Mouse (Mus musculus) forebrain, embryonic 10.5 days (tissue): ENCODE measurements around the gene Clybl. TPM values are rescaled to one million over a fixed set of nuclear protein-coding genes. Genes with fewer than 3 reads are reported as not detected.
A peak's percentile ranks its signal among the peaks of the same experiment; 100 is the strongest.

ENCODE experiments used
- DNase-seq: peaks from one replicate; pipeline ENCODE4 v3.0.0-alpha.2; 2017; ENCODE audit warnings: low spot score; ENCODE audit errors: extremely low spot score
- H3K27ac ChIP-seq: fragments of 300-500 bp; sonication (generic); 2 replicates; pipeline ENCODE4 v1.5.1; 2016; ENCODE audit warnings: mild to moderate bottlenecking
- H3K27me3 ChIP-seq: fragments of 300-500 bp; sonication (generic); 2 replicates; pipeline ENCODE4 v1.6.1; 2016; ENCODE audit warnings: mild to moderate bottlenecking; ENCODE audit not compliant: poor library complexity, severe bottlenecking
- H3K36me3 ChIP-seq: fragments of 300-500 bp; sonication (generic); replicated peaks from 2 replicates; pipeline ENCODE4 v1.6.1; 2016; ENCODE audit warnings: mild to moderate bottlenecking, moderate library complexity
- H3K4me1 ChIP-seq: fragments of 300-500 bp; sonication (generic); 2 replicates; pipeline ENCODE4 v1.6.1; 2016
- H3K4me3 ChIP-seq: fragments of 300-500 bp; sonication (generic); 2 replicates; pipeline ENCODE4 v1.5.1; 2016; ENCODE audit warnings: mild to moderate bottlenecking, moderate library complexity
- H3K9me3 ChIP-seq: fragments of 300-500 bp; sonication (generic); 2 replicates; pipeline ENCODE4 v1.6.1; 2016; ENCODE audit warnings: mild to moderate bottlenecking, moderate library complexity
- WGBS: fragments of 180-500 bp; shearing (Covaris S2); methylation state at CpG from one replicate; pipeline ENCODE4 v1.1.7; 2016; 5-methylcytosine and 5-hydroxymethylcytosine counted together
- polyA plus RNA-seq: library from polyadenylated mRNA; unstranded; fragments of >200 nt; fragmentation: Nextera tagmentation; extraction: Ambion mirVana; gene quantifications from 2 replicates; pipeline ENCODE4 v1.2.1, GENCODE M21; 2016

Gene Clybl
- polyA plus RNA-seq, 1 experiment from 2014 or later: 35.3 TPM

DNA sequence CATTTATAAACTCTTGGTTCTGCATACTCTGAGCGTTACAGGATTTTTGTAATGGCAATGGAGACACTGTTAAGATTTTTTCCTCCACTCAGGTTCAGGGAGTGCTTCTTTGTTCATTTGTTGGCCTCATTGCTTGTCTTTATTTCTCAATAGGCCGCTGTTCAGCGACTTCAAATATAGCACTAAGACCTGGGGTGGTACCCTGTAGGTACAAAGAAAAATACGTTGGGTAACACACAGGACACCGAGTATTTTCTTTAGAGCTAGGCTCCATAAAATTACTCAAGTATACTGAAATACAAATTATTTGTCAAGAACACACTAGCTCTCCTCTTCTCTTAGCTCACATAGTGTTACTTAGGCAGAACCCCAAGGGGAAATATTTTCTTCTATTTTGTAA, 48.5 kb downstream of the Clybl start:
- DNase-seq: no peak
- H3K4me1 ChIP-seq: peaks cover 66% of the 10 kb centered on the region
- H3K36me3 ChIP-seq: no peaks in the 10 kb centered on the region
- peak overlapping the region; percentile 76 for H3K27ac ChIP-seq
- H3K9me3 ChIP-seq: no peaks in the 10 kb centered on the region
- WGBS: 44% methylated on average over 5 of the region's 5 CpGs
- no peak overlapping the region for H3K4me3 ChIP-seq
- peaks cover 42% of the 10 kb centered on the region for H3K27me3 ChIP-seq

GRCm38 (mm10) chr14:122230621-122231025, 49.1 kb downstream of the Clybl start:
- Histone ChIP-seq H3K27me3 (peaks cover 36% of the 10 kb centered on the region), H3K9me3 (no peaks in the 10 kb centered on the region), H3K36me3 (no peaks in the 10 kb centered on the region), H3K4me3 (peak overlapping the region; percentile 11; the same call in 1 of the 2 replicates), H3K27ac (peak overlapping the region; percentile 76), H3K4me1 (peaks cover 60% of the 10 kb centered on the region)
- WGBS: 23% methylated on average over 14 of the region's 14 CpGs
- DNase-seq: peak; percentile 34

GRCm38 (mm10) chr14:122231073-122231472, 49.6 kb downstream of the Clybl start:
- no peaks in the 10 kb centered on the region for H3K36me3 ChIP-seq
- 58% methylated on average over 10 of the region's 10 CpGs for WGBS
- H3K9me3 ChIP-seq: no peaks in the 10 kb centered on the region
- peaks cover 56% of the 10 kb centered on the region for H3K4me1 ChIP-seq
- H3K27me3 ChIP-seq: peaks cover 33% of the 10 kb centered on the region
- DNase-seq: no peak
- peak overlapping the region; percentile 11; the same call in 1 of the 2 replicates for H3K4me3 ChIP-seq
- peak overlapping the region; percentile 76 for H3K27ac ChIP-seq

DNA sequence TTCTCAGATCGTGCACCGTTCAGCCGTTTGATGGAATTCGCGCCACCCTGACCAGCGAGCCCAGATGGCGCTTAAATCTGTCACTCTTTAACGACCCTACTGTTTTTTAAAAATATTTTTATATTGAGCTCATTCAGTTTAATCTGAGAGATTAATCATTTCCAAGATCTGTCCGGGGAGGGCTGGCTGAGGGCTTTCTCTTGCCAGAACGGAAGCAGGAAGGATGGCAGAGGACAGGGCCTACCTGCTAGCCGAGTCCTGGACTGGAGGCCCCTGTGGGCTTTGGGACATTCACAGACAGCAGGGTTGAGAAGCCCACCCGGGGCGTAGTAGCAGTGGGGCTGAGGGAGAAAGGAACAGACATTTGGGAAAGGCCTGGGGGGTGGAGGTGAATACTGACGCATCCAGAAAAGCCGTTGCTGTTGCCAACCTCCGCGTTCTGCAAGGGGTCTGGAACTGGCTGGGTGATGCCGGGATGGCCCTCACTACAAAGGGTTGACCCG, 51.8 kb downstream of the Clybl start:
- WGBS: 91% methylated on average over 19 of the region's 19 CpGs
- Histone ChIP-seq H3K4me1 (peaks cover 34% of the 10 kb centered on the region), H3K27ac (no peak overlapping the region), H3K9me3 (no peaks in the 10 kb centered on the region), H3K27me3 (peaks cover 16% of the 10 kb centered on the region), H3K4me3 (no peak overlapping the region), H3K36me3 (no peaks in the 10 kb centered on the region)
- no peak for DNase-seq

GRCm38 (mm10) chr14:122243874-122244273, 62.4 kb downstream of the Clybl start:
- Histone ChIP-seq H3K27ac (no peak overlapping the region), H3K9me3 (no peaks in the 10 kb centered on the region)
- 100% methylated on average over 1 of the region's 1 CpGs for WGBS

DNA sequence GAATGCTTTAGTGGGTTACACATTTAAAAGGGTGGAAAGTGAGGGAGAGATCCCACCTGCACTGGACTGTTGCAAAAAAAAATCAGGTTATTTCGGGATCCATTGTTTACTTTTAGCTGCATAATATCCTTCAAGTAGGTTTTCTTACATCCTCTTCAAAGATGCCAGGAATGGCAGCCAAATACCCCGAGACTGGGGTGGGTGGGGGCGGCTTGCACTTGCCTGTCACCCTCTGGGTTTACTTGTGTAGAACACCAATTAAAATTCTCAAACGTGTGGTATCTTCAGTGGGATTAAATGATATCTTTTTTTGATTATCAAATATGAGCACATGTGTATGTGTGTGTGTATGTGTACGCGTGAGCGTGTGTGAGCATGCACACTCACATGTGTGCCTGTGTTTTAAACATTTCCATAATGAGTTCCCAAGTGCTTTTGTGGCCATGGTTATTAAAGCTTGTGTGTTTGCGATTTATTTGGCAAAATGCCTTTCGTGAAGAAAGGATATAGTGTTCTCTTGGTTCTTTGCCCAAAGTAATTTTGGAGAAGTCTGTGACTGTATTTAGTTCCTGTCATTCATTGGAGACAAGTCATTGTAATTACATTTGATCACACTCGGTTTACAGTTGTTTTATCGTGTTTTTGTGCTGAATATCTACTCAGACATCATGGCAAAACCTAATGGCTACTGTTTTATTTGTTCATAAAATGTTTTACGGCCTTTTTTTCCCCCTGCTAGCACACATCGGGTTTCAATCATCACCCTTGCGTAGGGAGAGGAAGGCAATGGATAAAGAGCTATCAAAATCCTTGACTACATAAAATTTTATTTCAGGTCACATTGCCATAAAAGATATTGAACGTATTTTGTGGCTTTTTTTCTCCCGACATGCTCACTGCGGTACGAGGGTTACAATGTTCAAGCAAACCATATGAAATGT, 65.7 kb downstream of the Clybl start:
- WGBS: 92% methylated on average over 18 of the region's 18 CpGs
- H3K27ac ChIP-seq: no peak overlapping the region
- no peak for DNase-seq
- peaks cover 6% of the 10 kb centered on the region; the same call in 1 of the 2 replicates for H3K4me1 ChIP-seq
- H3K27me3 ChIP-seq: peaks cover 23% of the 10 kb centered on the region; the same call in 1 of the 2 replicates
- no peaks in the 10 kb centered on the region for H3K9me3 ChIP-seq
- H3K4me3 ChIP-seq: no peak overlapping the region
- no peaks in the 10 kb centered on the region for H3K36me3 ChIP-seq

More at GRCm38 (mm10) chr14:122243874-122244273, 62.4 kb downstream of the Clybl start:
- DNase-seq: no peak
- no peak overlapping the region for H3K4me3 ChIP-seq
- peaks cover 6% of the 10 kb centered on the region; the same call in 1 of the 2 replicates for H3K27me3 ChIP-seq
- H3K4me1 ChIP-seq: peaks cover 6% of the 10 kb centered on the region; the same call in 1 of the 2 replicates
- H3K36me3 ChIP-seq: no peaks in the 10 kb centered on the region

GRCm38 (mm10) chr14:122249123-122249522, 67.6 kb downstream of the Clybl start:
- WGBS: 83% methylated on average over 3 of the region's 3 CpGs
- no peaks in the 10 kb centered on the region for H3K9me3 ChIP-seq

DNA sequence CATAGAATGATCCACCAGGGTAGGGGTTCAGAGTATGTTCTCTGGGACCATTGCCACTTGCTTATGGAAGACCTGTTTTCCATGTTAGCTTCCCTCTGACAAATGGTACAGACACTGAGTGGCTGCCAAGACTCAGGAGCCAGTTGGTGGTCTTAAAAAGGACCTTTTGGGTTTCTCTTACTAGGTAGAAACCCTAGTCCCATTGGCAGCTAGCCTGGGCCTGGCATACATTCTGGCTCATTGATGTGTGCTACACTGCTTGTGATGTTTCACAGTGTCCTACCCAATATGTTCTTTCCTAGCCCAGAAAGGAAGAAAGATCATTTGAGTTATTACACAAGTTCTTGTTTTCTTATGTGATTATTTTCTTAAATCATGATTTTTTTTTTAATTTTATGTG, 69.8 kb downstream of the Clybl start:
- no peak for DNase-seq
- Histone ChIP-seq H3K4me3 (no peak overlapping the region), H3K9me3 (no peaks in the 10 kb centered on the region), H3K36me3 (no peaks in the 10 kb centered on the region), H3K4me1 (peaks cover 19% of the 10 kb centered on the region), H3K27ac (no peak overlapping the region), H3K27me3 (peaks cover 46% of the 10 kb centered on the region)

More at GRCm38 (mm10) chr14:122249123-122249522, 67.6 kb downstream of the Clybl start:
- no peak overlapping the region for H3K27ac ChIP-seq
- H3K4me1 ChIP-seq: peaks cover 6% of the 10 kb centered on the region; the same call in 1 of the 2 replicates
- H3K27me3 ChIP-seq: peaks cover 33% of the 10 kb centered on the region
- no peaks in the 10 kb centered on the region for H3K36me3 ChIP-seq
- H3K4me3 ChIP-seq: no peak overlapping the region
- no peak for DNase-seq

DNA sequence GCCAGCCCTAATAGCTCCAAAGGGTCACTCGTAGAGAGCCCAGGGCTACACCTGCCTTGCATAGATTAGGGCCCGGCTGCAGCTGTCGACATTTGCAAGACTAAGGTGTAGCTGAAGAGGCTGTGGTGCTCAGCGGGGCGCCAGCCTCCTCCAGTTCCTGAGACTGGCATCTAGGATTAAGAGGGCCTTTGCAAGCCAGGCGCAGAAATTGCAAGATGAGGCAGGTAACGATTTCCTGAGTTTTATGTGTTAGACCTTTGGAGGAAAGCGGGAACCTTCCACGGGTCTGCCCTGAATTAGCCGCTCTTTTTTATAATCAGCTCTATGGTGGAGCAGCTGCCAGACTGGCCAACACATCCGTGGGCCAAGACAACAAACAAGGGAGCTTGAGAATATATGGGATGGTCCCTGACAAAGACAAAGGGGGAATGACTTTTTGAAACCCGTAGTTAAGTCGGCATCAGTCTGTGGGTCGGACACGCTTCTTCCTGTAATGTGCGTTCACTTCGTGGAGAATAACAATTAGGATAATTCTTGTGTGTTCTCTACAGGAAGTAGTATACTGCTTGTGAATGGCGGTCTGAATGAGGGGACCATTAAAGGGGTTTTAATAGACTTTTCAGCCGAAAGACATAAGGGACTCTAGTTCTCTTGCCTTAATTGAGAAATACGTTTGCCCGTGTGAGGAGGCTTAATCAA, 74.2 kb downstream of the Clybl start:
- Histone ChIP-seq H3K4me3 (peak overlapping the region; percentile 34), H3K9me3 (no peaks in the 10 kb centered on the region), H3K4me1 (peaks cover 47% of the 10 kb centered on the region), H3K27me3 (peaks cover 62% of the 10 kb centered on the region), H3K27ac (peak overlapping the region; percentile 83), H3K36me3 (no peaks in the 10 kb centered on the region)
- WGBS: 2% methylated on average over 21 of the region's 21 CpGs
- DNase-seq: peak; percentile 40

GRCm38 (mm10) chr14:122256261-122256634, 74.7 kb downstream of the Clybl start:
- Histone ChIP-seq H3K27ac (peak overlapping the region; percentile 83), H3K4me3 (peak overlapping the region; percentile 34), H3K36me3 (no peaks in the 10 kb centered on the region), H3K9me3 (no peaks in the 10 kb centered on the region), H3K27me3 (peaks cover 64% of the 10 kb centered on the region), H3K4me1 (peaks cover 47% of the 10 kb centered on the region)
- peak; percentile 53 for DNase-seq
- WGBS: 7% methylated on average over 8 of the region's 8 CpGs

DNA sequence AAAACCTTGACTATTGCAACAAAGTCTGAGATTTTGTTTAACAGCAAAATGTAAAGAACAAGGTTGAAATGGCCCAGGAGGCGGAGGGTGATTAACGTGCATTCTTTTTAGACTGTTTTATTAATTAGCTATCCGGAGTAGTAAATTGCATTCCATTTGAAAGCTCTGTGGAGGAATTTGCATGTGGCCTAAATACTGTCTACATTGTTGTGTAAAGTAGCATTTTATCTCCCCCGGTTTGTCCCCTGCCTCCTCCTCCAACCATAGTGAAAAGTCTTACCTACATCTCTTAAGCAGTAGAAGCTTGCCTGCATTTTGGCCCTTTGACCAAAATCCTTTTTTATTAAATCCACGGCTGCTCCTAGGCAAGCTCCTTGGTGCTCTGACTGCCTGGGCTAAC, 76.8 kb downstream of the Clybl start:
- no peaks in the 10 kb centered on the region for H3K9me3 ChIP-seq
- WGBS: 20% methylated on average over 5 of the region's 5 CpGs
- no peak overlapping the region for H3K4me3 ChIP-seq
- DNase-seq: no peak
- peaks cover 79% of the 10 kb centered on the region for H3K27me3 ChIP-seq
- no peaks in the 10 kb centered on the region for H3K36me3 ChIP-seq
- peaks cover 55% of the 10 kb centered on the region for H3K4me1 ChIP-seq
- H3K27ac ChIP-seq: no peak overlapping the region

DNA sequence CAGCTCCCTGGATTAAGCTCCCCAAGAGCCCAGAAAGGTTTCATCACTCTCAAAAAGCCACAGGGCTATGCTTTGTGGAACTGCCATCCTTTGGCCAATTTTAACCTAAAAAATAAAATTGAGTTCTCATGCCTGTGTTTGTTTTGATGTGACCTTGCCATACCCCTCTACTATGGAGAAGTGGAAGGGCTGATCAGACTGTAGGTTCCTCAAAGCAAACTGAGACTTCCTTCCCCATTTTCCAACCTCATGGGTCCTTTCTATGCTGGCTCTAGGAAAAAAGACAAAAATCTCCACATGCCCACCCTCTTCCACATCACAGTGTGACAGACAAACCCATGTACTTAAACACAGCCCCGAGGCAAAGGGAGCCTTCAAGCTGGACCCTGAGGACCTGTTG, 79.7 kb downstream of the Clybl start:
- Histone ChIP-seq H3K9me3 (no peaks in the 10 kb centered on the region), H3K4me3 (no peak overlapping the region), H3K4me1 (peaks cover 46% of the 10 kb centered on the region), H3K36me3 (no peaks in the 10 kb centered on the region), H3K27ac (no peak overlapping the region), H3K27me3 (peaks cover 56% of the 10 kb centered on the region)
- DNase-seq: no peak
- WGBS: 84% methylated on average over 1 of the region's 1 CpGs
